Mouse (Mus musculus) urinary bladder, adult 18-20 months (tissue): ENCODE measurements at regions not wholly inside any gene's neighbourhood (a gene's known extent, or its start where the extent isn't known, plus 50 kb on each side); places are given as distances from the start of the nearest gene placed in this dataset.

ENCODE experiments used
- DNase-seq, 2 experiments: peaks; one replicate each; pipeline ENCODE4 v3.0.0; 2022; ENCODE audit warnings: low spot score in 2 of 2, mixed read lengths in 2 of 2

GRCm38 (mm10) chr4:10560078-10560477, 314.2 kb upstream of the 2610301B20Rik start:
- no peak for DNase-seq

DNA sequence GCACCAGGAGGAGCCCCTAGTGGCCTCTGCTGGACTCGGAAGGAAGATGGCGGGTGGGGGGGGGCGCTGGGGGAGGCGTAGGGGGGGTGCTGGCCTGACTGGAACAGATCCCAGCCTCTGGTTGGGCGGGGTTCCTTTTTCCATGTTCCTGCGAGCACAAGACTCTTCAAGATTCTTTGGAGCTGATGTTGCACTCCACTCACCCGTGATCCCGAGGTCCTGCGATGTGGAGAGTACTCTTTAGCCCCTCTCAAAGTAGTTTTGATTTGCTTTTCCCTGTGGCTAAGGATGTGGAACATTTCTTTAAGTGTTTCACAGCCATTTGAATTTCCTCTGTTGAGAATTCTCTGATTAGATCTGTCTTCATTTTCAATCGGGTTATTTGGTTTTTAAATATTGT, 269.8 kb upstream of the 2610301B20Rik start:
- DNase-seq, result no peak

GRCm38 (mm10) chr4:10607855-10608576, 266.3 kb upstream of the 2610301B20Rik start:
- DNase-seq, result no peak

- no peak for DNase-seq
Observed at GRCm38 (mm10) chr4:10610784-10611183, 263.5 kb upstream of the 2610301B20Rik start.
